Mouse (Mus musculus): ENCODE measurements around the gene Hoxc10. TPM values are rescaled to one million over a fixed set of nuclear protein-coding genes. Genes with fewer than 3 reads are reported as not detected.

The Hoxc10 gene
- total and polyA plus RNA-seq, 2 experiments from 2014 or later = not detected

- H3K27ac ChIP-seq (ENCODE audit: low read depth) = no peak overlapping the region
- no peaks in the 10 kb centered on the region for H3K9me3 ChIP-seq (replicated peaks; ENCODE audit: control insufficient read depth, low read length)
- no peak overlapping the region for H3K9ac ChIP-seq (replicated peaks; ENCODE audit: low read depth, low read length)
- peaks cover 100% of the 10 kb centered on the region for H3K27me3 ChIP-seq (ENCODE audit: control insufficient read depth, insufficient read depth, low read length)
- ATAC-seq (ENCODE audit: insufficient read depth, low read depth) (no peak), DNase-seq (ENCODE audit: low spot score) (no peak)
- no peaks in the 10 kb centered on the region for H3K36me3 ChIP-seq (replicated peaks; ENCODE audit: control insufficient read depth, insufficient read depth, low read length)
- no peak overlapping the region for H3K4me2 ChIP-seq (ENCODE audit: low read depth, low read length)
- H3K4me1 ChIP-seq (ENCODE audit: control insufficient read depth, insufficient read depth) = peaks cover 5% of the 10 kb centered on the region; the same call in 1 of the 2 replicates
- no peak overlapping the region for H3K4me3 ChIP-seq (ENCODE audit: low read depth, low read length)
- TF ChIP-seq EP300 (IDR thresholded peaks at IDR 0.05; ENCODE audit: low read depth) = no peak
- no peak for TF ChIP-seq CTCF (IDR thresholded peaks at IDR 0.05; ENCODE audit: low read depth)
- 5% methylated on average over 7 of the region's 7 CpGs for WGBS
Measured at GRCm38 (mm10) chr15:102975034-102975433, 8.4 kb downstream of the Hoxc10 start.

- TF ChIP-seq EP300 (IDR thresholded peaks at IDR 0.05; ENCODE audit: low read depth) = no peak
- no peak for TF ChIP-seq CTCF (IDR thresholded peaks at IDR 0.05; ENCODE audit: low read depth)
- Histone ChIP-seq H3K27ac (ENCODE audit: low read depth) (no peak overlapping the region), H3K27me3 (ENCODE audit: control insufficient read depth, insufficient read depth, low read length) (peaks cover 100% of the 10 kb centered on the region), H3K4me1 (ENCODE audit: control insufficient read depth, insufficient read depth) (peaks cover 5% of the 10 kb centered on the region; the same call in 1 of the 2 replicates), H3K4me2 (ENCODE audit: low read depth, low read length) (no peak overlapping the region), H3K9ac (replicated peaks; ENCODE audit: low read depth, low read length) (no peak overlapping the region), H3K36me3 (replicated peaks; ENCODE audit: control insufficient read depth, insufficient read depth, low read length) (no peaks in the 10 kb centered on the region), H3K9me3 (replicated peaks; ENCODE audit: control insufficient read depth, low read length) (no peaks in the 10 kb centered on the region), H3K4me3 (ENCODE audit: low read depth, low read length) (no peak overlapping the region)
- DNase-seq (ENCODE audit: low spot score) (no peak), ATAC-seq (ENCODE audit: insufficient read depth, low read depth) (no peak)
- 1% methylated on average over 21 of the region's 21 CpGs for WGBS
Measured at GRCm38 (mm10) chr15:102975688-102976111, 9.1 kb downstream of the Hoxc10 start.

- TF ChIP-seq CTCF (IDR thresholded peaks at IDR 0.05; ENCODE audit: low read depth) (no peak), EP300 (IDR thresholded peaks at IDR 0.05; ENCODE audit: low read depth) (no peak)
- DNase-seq (ENCODE audit: low spot score) = no peak
- H3K4me3 ChIP-seq (ENCODE audit: low read depth, low read length) = peak within 1 kb of the TSS; percentile 31
- peaks cover 5% of the 10 kb centered on the region; the same call in 1 of the 2 replicates for H3K4me1 ChIP-seq (ENCODE audit: control insufficient read depth, insufficient read depth)
- no peak within 1 kb of the TSS for H3K27ac ChIP-seq (ENCODE audit: low read depth)
- H3K4me2 ChIP-seq (ENCODE audit: low read depth, low read length) = peak within 1 kb of the TSS; percentile 47
- H3K36me3 ChIP-seq (replicated peaks; ENCODE audit: control insufficient read depth, insufficient read depth, low read length) = no peaks in the 10 kb centered on the region
- peaks cover 100% of the 10 kb centered on the region for H3K27me3 ChIP-seq (ENCODE audit: control insufficient read depth, insufficient read depth, low read length)
- H3K9me3 ChIP-seq (replicated peaks; ENCODE audit: control insufficient read depth, low read length) = no peaks in the 10 kb centered on the region
- ATAC-seq (ENCODE audit: insufficient read depth, low read depth) = no peak
- 2% methylated on average over 14 of the region's 20 CpGs for WGBS
- H3K9ac ChIP-seq (replicated peaks; ENCODE audit: low read depth, low read length) = no peak within 1 kb of the TSS
Measured at GRCm38 (mm10) chr15:102976171-102976570, 9.6 kb downstream of the Hoxc10 start, which contains the start of gene Hoxc9. TSS of gene Hoxc9 (plus strand) at chr15:102976439.

- TF ChIP-seq EP300 (IDR thresholded peaks at IDR 0.05; ENCODE audit: low read depth) (no peak), CTCF (IDR thresholded peaks at IDR 0.05; ENCODE audit: low read depth) (no peak)
- ATAC-seq (ENCODE audit: insufficient read depth, low read depth) (no peak), DNase-seq (ENCODE audit: low spot score) (no peak)
- whole genome bisulfite sequencing = 2% methylated on average over 37 of the region's 37 CpGs
- H3K4me3 ChIP-seq (ENCODE audit: low read depth, low read length) = peak overlapping the region; percentile 31
- peaks cover 100% of the 10 kb centered on the region for H3K27me3 ChIP-seq (ENCODE audit: control insufficient read depth, insufficient read depth, low read length)
- H3K4me2 ChIP-seq (ENCODE audit: low read depth, low read length) = peak overlapping the region; percentile 47
- no peak overlapping the region for H3K9ac ChIP-seq (replicated peaks; ENCODE audit: low read depth, low read length)
- H3K4me1 ChIP-seq (ENCODE audit: control insufficient read depth, insufficient read depth) = peaks cover 9% of the 10 kb centered on the region
- H3K9me3 ChIP-seq (replicated peaks; ENCODE audit: control insufficient read depth, low read length) = no peaks in the 10 kb centered on the region
- H3K27ac ChIP-seq (ENCODE audit: low read depth) = no peak overlapping the region
- no peaks in the 10 kb centered on the region for H3K36me3 ChIP-seq (replicated peaks; ENCODE audit: control insufficient read depth, insufficient read depth, low read length)
Measured at GRCm38 (mm10) chr15:102976631-102977422, 10.2 kb downstream of the Hoxc10 start.

GRCm38 (mm10) chr15:102977423-102977974 is 10.9 kb downstream of the Hoxc10 start:
- no peak for ATAC-seq (ENCODE audit: insufficient read depth, low read depth)
- no peaks in the 10 kb centered on the region for H3K9me3 ChIP-seq (replicated peaks; ENCODE audit: control insufficient read depth, low read length)
- no peak overlapping the region for H3K9ac ChIP-seq (replicated peaks; ENCODE audit: low read depth, low read length)
- H3K27ac ChIP-seq (ENCODE audit: low read depth) = no peak overlapping the region
- WGBS = 2% methylated on average over 16 of the region's 16 CpGs
- H3K4me2 ChIP-seq (ENCODE audit: low read depth, low read length) = peak overlapping the region; percentile 47
- DNase-seq (ENCODE audit: low spot score) = no peak
- peaks cover 100% of the 10 kb centered on the region for H3K27me3 ChIP-seq (ENCODE audit: control insufficient read depth, insufficient read depth, low read length)
- H3K36me3 ChIP-seq (replicated peaks; ENCODE audit: control insufficient read depth, insufficient read depth, low read length) = no peaks in the 10 kb centered on the region
- peak overlapping the region; percentile 31 for H3K4me3 ChIP-seq (ENCODE audit: low read depth, low read length)
- peaks cover 12% of the 10 kb centered on the region for H3K4me1 ChIP-seq (ENCODE audit: control insufficient read depth, insufficient read depth)
- no peak for TF ChIP-seq CTCF (IDR thresholded peaks at IDR 0.05; ENCODE audit: low read depth)
- no peak for TF ChIP-seq EP300 (IDR thresholded peaks at IDR 0.05; ENCODE audit: low read depth)

Data from heart, postnatal 0 days (tissue).